Mouse (Mus musculus): Measurements from ENCODE around the gene Ffar1. TPM values are rescaled to one million over a fixed set of nuclear protein-coding genes. Genes with fewer than 3 reads are reported as not detected.

Gene Ffar1
- total and polyA plus RNA-seq, 3 experiments = 0.11 TPM; not detected in 2

DNA sequence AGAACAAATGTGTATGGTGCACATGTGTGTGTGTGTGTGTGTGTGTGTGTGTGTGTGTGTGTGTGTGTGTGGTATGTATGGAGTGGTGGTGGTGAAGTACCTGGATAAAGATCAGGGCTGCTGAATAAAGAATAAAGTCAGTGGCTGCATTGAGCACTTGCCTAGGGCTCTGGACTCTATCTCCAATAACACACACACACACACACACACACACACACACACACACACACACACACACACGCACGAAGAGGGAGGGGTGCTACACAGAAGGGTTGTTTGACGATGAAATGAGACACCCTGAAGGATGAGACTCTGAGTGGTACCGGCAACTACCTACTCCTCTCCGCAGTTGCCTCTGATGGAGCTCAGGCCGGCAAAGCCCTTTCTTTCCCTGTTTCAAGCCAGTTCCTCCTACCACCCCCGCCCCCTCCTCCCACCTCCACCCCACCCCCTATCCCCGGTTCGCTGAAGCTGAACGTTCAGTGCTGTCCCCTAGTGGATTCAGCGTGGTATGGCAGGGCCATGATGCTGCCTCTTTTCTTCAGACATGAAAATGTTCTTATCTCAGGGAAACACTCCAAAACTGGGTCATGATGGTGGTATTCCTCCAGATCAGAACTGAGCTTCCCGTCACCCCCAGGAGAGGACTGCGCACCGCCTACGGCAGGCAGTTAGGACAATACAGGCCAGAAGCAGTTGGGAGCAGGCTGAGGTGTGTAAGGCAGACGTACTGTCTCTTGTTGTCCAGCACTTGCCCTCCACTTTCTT is 1.5 kb downstream of the Ffar1 start:
- H3K4me3 ChIP-seq (ENCODE audit: low read depth, low read length) = no peak overlapping the region; the same call in 1 of the 2 replicates
- peaks cover 7% of the 10 kb centered on the region for H3K4me1 ChIP-seq (ENCODE audit: insufficient read depth, low read depth, low read length)
- H3K36me3 ChIP-seq (replicated peaks) = no peaks in the 10 kb centered on the region
- DNase-seq (ENCODE audit: low spot score) (peak; percentile 20), ATAC-seq (ENCODE audit: extremely low read depth, insufficient number of reproducible peaks, low FRiP score, poor library complexity, severe bottlenecking) (no peak; the same call in 1 of the 2 replicates)
- peaks cover 10% of the 10 kb centered on the region; the same call in 1 of the 2 replicates for H3K27me3 ChIP-seq (ENCODE audit: insufficient read depth, low read length)
- TF ChIP-seq CTCF (IDR thresholded peaks at IDR 0.05; ENCODE audit: low read depth, low read length) (peak; percentile 70), POLR2AphosphoS5 (IDR thresholded peaks at IDR 0.05; ENCODE audit: insufficient replicate concordance, low read depth, low read length) (no peak)
- no peaks in the 10 kb centered on the region for H3K9me3 ChIP-seq (replicated peaks)

DNA sequence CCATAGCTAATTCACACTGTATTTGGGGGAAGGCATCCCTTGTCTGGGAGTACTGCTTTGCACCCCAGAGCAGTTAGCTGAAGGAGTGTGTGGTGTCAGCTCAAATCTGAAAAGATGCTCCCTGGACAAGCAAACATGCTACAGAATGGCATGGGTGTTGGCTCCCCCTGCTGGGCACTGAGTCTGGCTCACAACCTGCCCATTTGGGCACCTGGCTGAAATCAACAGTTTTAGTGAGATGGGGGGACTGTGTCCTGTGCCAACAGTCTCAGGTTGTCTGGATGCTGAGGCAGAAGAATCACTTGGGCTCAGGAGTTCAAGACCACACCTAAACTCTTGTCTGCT is 2.1 kb downstream of the Ffar1 start:
- TF ChIP-seq TAL1 (conservative IDR thresholded peaks at IDR 0.05; ENCODE audit: low read depth, low read length) = no peak
- peak; percentile 26; the same call in 1 of the 2 replicates for TF ChIP-seq CTCF (IDR thresholded peaks at IDR 0.05; ENCODE audit: low read depth, low read length)
- no peaks in the 10 kb centered on the region for H3K36me3 ChIP-seq (replicated peaks)
- DNase-seq (ENCODE audit: low spot score) (peak; percentile 28), ATAC-seq (ENCODE audit: extremely low read depth, insufficient number of reproducible peaks, low FRiP score, poor library complexity, severe bottlenecking) (no peak)
- H3K27me3 ChIP-seq (ENCODE audit: insufficient read depth, low read length) = peaks cover 15% of the 10 kb centered on the region
- H3K4me1 ChIP-seq (ENCODE audit: insufficient read depth, low read depth, low read length) = peaks cover 7% of the 10 kb centered on the region
- H3K9me3 ChIP-seq (replicated peaks) = no peaks in the 10 kb centered on the region
- H3K4me3 ChIP-seq (ENCODE audit: low read depth, low read length) = no peak overlapping the region

DNA sequence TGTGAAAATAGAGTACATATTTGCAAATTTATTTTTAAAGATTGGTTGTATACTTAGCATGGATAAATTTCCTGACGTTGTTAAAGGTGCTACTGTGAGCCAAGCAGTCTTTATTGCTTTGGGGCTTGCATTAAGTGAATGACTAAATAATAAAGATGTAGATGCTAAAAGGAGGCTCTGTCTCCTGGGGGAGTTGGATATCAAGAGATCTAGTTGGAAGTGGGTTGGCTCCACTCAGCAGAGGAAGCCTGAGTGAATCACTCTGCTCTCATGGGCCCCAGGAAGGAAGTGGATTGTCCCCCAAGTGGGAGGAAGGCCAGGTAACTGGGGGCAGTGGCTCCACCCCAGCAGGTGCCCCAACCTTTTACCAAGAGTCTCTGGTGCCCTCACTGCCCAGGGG is 3.6 kb downstream of the Ffar1 start:
- no peaks in the 10 kb centered on the region for H3K9me3 ChIP-seq (replicated peaks)
- no peak overlapping the region for H3K4me3 ChIP-seq (ENCODE audit: low read depth, low read length)
- no peaks in the 10 kb centered on the region for H3K36me3 ChIP-seq (replicated peaks)
- no peak for TF ChIP-seq TAL1 (conservative IDR thresholded peaks at IDR 0.05; ENCODE audit: low read depth, low read length)
- TF ChIP-seq GATA1 (IDR thresholded peaks at IDR 0.05; ENCODE audit: borderline replicate concordance, low read length) = no peak
- no peak for TF ChIP-seq POLR2AphosphoS5 (IDR thresholded peaks at IDR 0.05; ENCODE audit: insufficient replicate concordance, low read depth, low read length)
- no peak for TF ChIP-seq GATA2 (IDR thresholded peaks at IDR 0.05; ENCODE audit: borderline replicate concordance, low read depth, low read length)
- no peak for TF ChIP-seq CTCF (IDR thresholded peaks at IDR 0.05; ENCODE audit: low read depth, low read length)
- DNase-seq (ENCODE audit: low spot score) = no peak
- peaks cover 18% of the 10 kb centered on the region for H3K27me3 ChIP-seq (ENCODE audit: insufficient read depth, low read length)
- peaks cover 7% of the 10 kb centered on the region for H3K4me1 ChIP-seq (ENCODE audit: insufficient read depth, low read depth, low read length)
- no peak for ATAC-seq (ENCODE audit: extremely low read depth, insufficient number of reproducible peaks, low FRiP score, poor library complexity, severe bottlenecking)

DNA sequence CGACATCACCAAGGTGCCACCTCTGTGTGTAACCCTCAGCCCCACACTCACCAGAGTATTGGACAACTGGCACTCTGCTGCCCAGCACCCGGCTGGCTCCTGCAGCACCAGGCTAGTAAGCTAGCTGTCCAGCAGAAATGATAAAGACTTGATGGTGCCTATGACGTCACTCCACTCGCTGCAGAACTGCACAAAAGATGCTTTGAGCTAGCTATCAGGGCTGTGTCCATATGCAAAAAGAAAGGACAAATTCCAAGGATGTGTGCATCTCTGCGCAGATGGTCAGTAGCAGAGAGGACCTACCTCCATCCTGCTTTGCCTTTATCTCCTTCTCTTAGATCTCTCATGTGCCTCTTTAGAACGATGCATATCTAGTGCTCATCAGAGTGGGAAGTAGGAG is 5.3 kb downstream of the Ffar1 start, which contains the start of gene Ffar3:
Gene Ffar3, minus strand, starts transcription at position 101 of the 400 bp plus-strand sequence.
- no peak for DNase-seq (ENCODE audit: low spot score)
- no peak within 1 kb of the TSS for H3K4me3 ChIP-seq (ENCODE audit: low read depth, low read length)
- TF ChIP-seq POLR2AphosphoS5 (IDR thresholded peaks at IDR 0.05; ENCODE audit: insufficient replicate concordance, low read depth, low read length) (no peak), TAL1 (conservative IDR thresholded peaks at IDR 0.05; ENCODE audit: low read depth, low read length) (no peak), GATA1 (IDR thresholded peaks at IDR 0.05; ENCODE audit: borderline replicate concordance, low read length) (no peak), CTCF (IDR thresholded peaks at IDR 0.05; ENCODE audit: low read depth, low read length) (no peak)
- peaks cover 7% of the 10 kb centered on the region for H3K4me1 ChIP-seq (ENCODE audit: insufficient read depth, low read depth, low read length)
- no peaks in the 10 kb centered on the region for H3K36me3 ChIP-seq (replicated peaks)
- no peak for ATAC-seq (ENCODE audit: extremely low read depth, insufficient number of reproducible peaks, low FRiP score, poor library complexity, severe bottlenecking)
- no peaks in the 10 kb centered on the region for H3K9me3 ChIP-seq (replicated peaks)
- peaks cover 16% of the 10 kb centered on the region for H3K27me3 ChIP-seq (ENCODE audit: insufficient read depth, low read length)

DNA sequence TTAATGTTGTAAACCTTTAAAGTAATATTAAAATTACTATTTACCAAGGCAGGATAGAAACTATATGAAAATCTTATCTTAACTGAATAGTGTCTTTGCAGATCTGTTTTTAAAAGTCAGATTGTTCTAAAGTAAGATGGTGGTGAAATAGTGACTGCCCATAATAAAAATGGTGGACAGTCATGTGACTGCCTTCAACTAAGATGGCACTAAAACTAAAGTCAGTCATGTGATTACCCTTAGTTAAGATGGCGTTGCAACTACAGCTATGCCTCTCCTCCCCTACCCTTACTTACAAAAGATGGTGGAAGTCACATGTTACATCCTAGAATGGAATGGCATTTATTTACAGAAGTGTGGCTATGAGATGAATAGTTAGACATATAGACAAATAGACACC is 9.9 kb downstream of the Ffar1 start:
- Histone ChIP-seq H3K4me1 (ENCODE audit: insufficient read depth, low read depth, low read length) (peaks cover 5% of the 10 kb centered on the region), H3K9me3 (replicated peaks) (no peaks in the 10 kb centered on the region), H3K4me3 (ENCODE audit: low read depth, low read length) (no peak overlapping the region), H3K36me3 (replicated peaks) (no peaks in the 10 kb centered on the region), H3K27me3 (ENCODE audit: insufficient read depth, low read length) (peaks cover 13% of the 10 kb centered on the region)
- no peak for TF ChIP-seq GATA2 (IDR thresholded peaks at IDR 0.05; ENCODE audit: borderline replicate concordance, low read depth, low read length)
- TF ChIP-seq CTCF (IDR thresholded peaks at IDR 0.05; ENCODE audit: low read depth, low read length) = no peak
- no peak for TF ChIP-seq TAL1 (conservative IDR thresholded peaks at IDR 0.05; ENCODE audit: low read depth, low read length)
- TF ChIP-seq GATA1 (IDR thresholded peaks at IDR 0.05; ENCODE audit: borderline replicate concordance, low read length) = no peak
- TF ChIP-seq POLR2AphosphoS5 (IDR thresholded peaks at IDR 0.05; ENCODE audit: insufficient replicate concordance, low read depth, low read length) = no peak
- DNase-seq (ENCODE audit: low spot score) (no peak), ATAC-seq (ENCODE audit: extremely low read depth, insufficient number of reproducible peaks, low FRiP score, poor library complexity, severe bottlenecking) (no peak)

DNA sequence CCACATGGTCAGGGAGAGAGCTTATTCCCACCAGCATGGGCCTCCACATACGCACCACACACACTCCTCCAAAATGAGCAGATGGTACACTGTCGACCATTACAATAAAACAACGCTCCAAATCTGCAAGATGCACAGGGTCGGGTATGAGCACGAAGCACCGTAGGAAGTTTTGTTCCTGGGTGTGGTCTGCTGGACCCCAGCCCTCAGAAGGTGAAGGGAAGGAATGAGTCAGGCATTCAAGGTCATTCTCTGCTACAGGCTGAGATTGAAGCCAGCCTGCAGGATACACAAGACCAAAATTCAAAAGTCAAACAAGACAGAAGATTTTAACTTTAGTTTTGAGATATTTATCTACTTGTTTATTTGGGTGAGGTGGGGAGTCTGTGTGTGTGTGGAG is 13.4 kb downstream of the Ffar1 start:
- no peak for TF ChIP-seq CTCF (IDR thresholded peaks at IDR 0.05; ENCODE audit: low read depth, low read length)
- TF ChIP-seq TAL1 (conservative IDR thresholded peaks at IDR 0.05; ENCODE audit: low read depth, low read length) = no peak
- no peak for TF ChIP-seq GATA1 (IDR thresholded peaks at IDR 0.05; ENCODE audit: borderline replicate concordance, low read length)
- TF ChIP-seq POLR2AphosphoS5 (IDR thresholded peaks at IDR 0.05; ENCODE audit: insufficient replicate concordance, low read depth, low read length) = no peak
- Histone ChIP-seq H3K27me3 (ENCODE audit: insufficient read depth, low read length) (no peaks in the 10 kb centered on the region), H3K4me3 (ENCODE audit: low read depth, low read length) (no peak overlapping the region), H3K4me1 (ENCODE audit: insufficient read depth, low read depth, low read length) (peaks cover 7% of the 10 kb centered on the region), H3K36me3 (replicated peaks) (no peaks in the 10 kb centered on the region), H3K9me3 (replicated peaks) (no peaks in the 10 kb centered on the region)
- DNase-seq (ENCODE audit: low spot score) (no peak), ATAC-seq (ENCODE audit: extremely low read depth, insufficient number of reproducible peaks, low FRiP score, poor library complexity, severe bottlenecking) (no peak)

All from G1E (cell line).